Mouse (Mus musculus) hindbrain, embryonic 12.5 days (tissue): ENCODE results near the gene Tle2. TPM values are rescaled to one million over a fixed set of nuclear protein-coding genes. Genes with fewer than 3 reads are reported as not detected.

Experiments used
- ATAC-seq: fragments of 200-750 bp; cut with Nextera tagmentation; 2 replicates; pipeline ENCODE4 v1.8.0; 2017; ENCODE audit warnings: moderate TSS enrichment; ENCODE audit not compliant: low FRiP score
- H3K27ac ChIP-seq: fragments of 300-500 bp; sonication (generic); 2 replicates; pipeline ENCODE4 v1.5.1; 2016; ENCODE audit warnings: mild to moderate bottlenecking
- H3K27me3 ChIP-seq: fragments of 300-500 bp; sonication (generic); 2 replicates; pipeline ENCODE4 v1.6.1; 2016; ENCODE audit warnings: mild to moderate bottlenecking
- H3K36me3 ChIP-seq: fragments of 300-500 bp; sonication (generic); 2 replicates; pipeline ENCODE4 v1.6.1; 2016; ENCODE audit warnings: mild to moderate bottlenecking
- H3K4me1 ChIP-seq: fragments of 300-500 bp; sonication (generic); 2 replicates; pipeline ENCODE4 v1.6.1; 2016
- H3K4me2 ChIP-seq: fragments of 300-500 bp; sonication (generic); replicated peaks from 2 replicates; pipeline ENCODE4 v1.6.1; 2016; ENCODE audit warnings: mild to moderate bottlenecking
- H3K4me3 ChIP-seq: fragments of 300-500 bp; sonication (generic); 2 replicates; pipeline ENCODE4 v1.5.1; 2016; ENCODE audit warnings: mild to moderate bottlenecking
- H3K9ac ChIP-seq: fragments of 300-500 bp; sonication (generic); 2 replicates; pipeline ENCODE4 v1.6.1; 2016; ENCODE audit warnings: mild to moderate bottlenecking, moderate library complexity
- H3K9me3 ChIP-seq: fragments of 300-500 bp; sonication (generic); replicated peaks from 2 replicates; pipeline ENCODE4 v1.6.1; 2016; ENCODE audit warnings: mild to moderate bottlenecking
- WGBS: fragments of 180-500 bp; shearing (Covaris S2); methylation state at CpG from one replicate; pipeline ENCODE4 v1.1.7; 2016; 5-methylcytosine and 5-hydroxymethylcytosine counted together
- polyA plus RNA-seq: library from polyadenylated mRNA; unstranded; fragments of >200 nt; fragmentation: Nextera tagmentation; extraction: Ambion mirVana; gene quantifications from 2 replicates; pipeline ENCODE4 v1.2.1, GENCODE M21; 2016

Gene Tle2
- polyA plus RNA-seq, 1 experiment from 2014 or later: 30.6 TPM

GRCm38 (mm10) chr10:81601396-81601905, 27.1 kb downstream of the Tle2 start:
- no peak for ATAC-seq
- Histone ChIP-seq H3K9ac (no peak overlapping the region), H3K9me3 (no peaks in the 10 kb centered on the region), H3K4me2 (peak overlapping the region; percentile 46; the same call in 1 of the 2 replicates), H3K36me3 (no peaks in the 10 kb centered on the region), H3K27ac (no peak overlapping the region), H3K27me3 (peaks cover 45% of the 10 kb centered on the region), H3K4me1 (peaks cover 51% of the 10 kb centered on the region), H3K4me3 (no peak overlapping the region)
- WGBS: 23% methylated on average over 7 of the region's 7 CpGs

- H3K27ac ChIP-seq: no peak overlapping the region
- H3K9ac ChIP-seq: no peak overlapping the region
- no peak for ATAC-seq
Observed at GRCm38 (mm10) chr10:81602741-81603151, 28.4 kb downstream of the Tle2 start.

GRCm38 (mm10) chr10:81604019-81604967, 29.9 kb downstream of the Tle2 start:
- no peak overlapping the region for H3K4me3 ChIP-seq
- peaks cover 36% of the 10 kb centered on the region for H3K4me1 ChIP-seq
- 78% methylated on average over 12 of the region's 12 CpGs for WGBS
- H3K9ac ChIP-seq: no peak overlapping the region
- H3K4me2 ChIP-seq: peak overlapping the region; percentile 86
- H3K9me3 ChIP-seq: no peaks in the 10 kb centered on the region
- peaks cover 17% of the 10 kb centered on the region for H3K27me3 ChIP-seq
- peaks cover 5% of the 10 kb centered on the region; the same call in 1 of the 2 replicates for H3K36me3 ChIP-seq
- ATAC-seq: no peak
- no peak overlapping the region for H3K27ac ChIP-seq

More at GRCm38 (mm10) chr10:81602741-81603151, 28.4 kb downstream of the Tle2 start:
- Histone ChIP-seq H3K27me3 (peaks cover 32% of the 10 kb centered on the region), H3K4me2 (no peak overlapping the region), H3K4me1 (peaks cover 45% of the 10 kb centered on the region), H3K4me3 (no peak overlapping the region), H3K36me3 (no peaks in the 10 kb centered on the region), H3K9me3 (no peaks in the 10 kb centered on the region)
- 12% methylated on average over 4 of the region's 4 CpGs for WGBS

- ATAC-seq: peak; percentile 23; the same call in 1 of the 2 replicates
- WGBS: 19% methylated on average over 29 of the region's 29 CpGs
- peak overlapping the region; percentile 54 for H3K4me3 ChIP-seq
- no peaks in the 10 kb centered on the region for H3K9me3 ChIP-seq
- peak overlapping the region; percentile 86 for H3K4me2 ChIP-seq
- peaks cover 8% of the 10 kb centered on the region; the same call in 1 of the 2 replicates for H3K36me3 ChIP-seq
- peaks cover 9% of the 10 kb centered on the region for H3K27me3 ChIP-seq
- H3K4me1 ChIP-seq: peaks cover 36% of the 10 kb centered on the region
- peak overlapping the region; percentile 92 for H3K27ac ChIP-seq
- 0 out of 2 replicates have a peak overlapping the region, but pooled peaks have one; percentile 37 for H3K9ac ChIP-seq
Observed at GRCm38 (mm10) chr10:81604968-81605665, 30.8 kb downstream of the Tle2 start.

- Histone ChIP-seq H3K9ac (0 out of 2 replicates have a peak overlapping the region, but pooled peaks have one; percentile 37), H3K36me3 (peaks cover 8% of the 10 kb centered on the region; the same call in 1 of the 2 replicates), H3K4me1 (peaks cover 34% of the 10 kb centered on the region), H3K9me3 (no peaks in the 10 kb centered on the region), H3K27me3 (peaks cover 7% of the 10 kb centered on the region), H3K4me3 (peak overlapping the region; percentile 54), H3K4me2 (peak overlapping the region; percentile 86), H3K27ac (peak overlapping the region; percentile 92)
- 3% methylated on average over 14 of the region's 14 CpGs for WGBS
- ATAC-seq: peak; percentile 20
Observed at GRCm38 (mm10) chr10:81605666-81605973, 31.3 kb downstream of the Tle2 start.

- peak; percentile 86 for ATAC-seq
Observed at GRCm38 (mm10) chr10:81605974-81606751, 31.8 kb downstream of the Tle2 start, which contains the start of gene BC025920. Gene BC025920, plus strand, starts transcription at chr10:81606270.

GRCm38 (mm10) chr10:81608308-81608707, 33.9 kb downstream of the Tle2 start:
- Histone ChIP-seq H3K4me2 (no peak overlapping the region), H3K9me3 (no peaks in the 10 kb centered on the region), H3K9ac (no peak overlapping the region), H3K27me3 (no peaks in the 10 kb centered on the region), H3K4me3 (no peak overlapping the region), H3K4me1 (peaks cover 17% of the 10 kb centered on the region), H3K36me3 (peaks cover 8% of the 10 kb centered on the region; the same call in 1 of the 2 replicates), H3K27ac (no peak overlapping the region)
- ATAC-seq: no peak
- 93% methylated on average over 1 of the region's 1 CpGs for WGBS

More at GRCm38 (mm10) chr10:81605974-81606751, 31.8 kb downstream of the Tle2 start, which contains the start of gene BC025920:
- H3K4me3 ChIP-seq: peak within 1 kb of the TSS; percentile 54
- peak within 1 kb of the TSS; percentile 62 for H3K9ac ChIP-seq
- H3K9me3 ChIP-seq: no peaks in the 10 kb centered on the region
- peak within 1 kb of the TSS; percentile 86 for H3K4me2 ChIP-seq
- H3K27ac ChIP-seq: peak within 1 kb of the TSS; percentile 92
- H3K4me1 ChIP-seq: peaks cover 31% of the 10 kb centered on the region
- H3K36me3 ChIP-seq: peaks cover 8% of the 10 kb centered on the region; the same call in 1 of the 2 replicates
- H3K27me3 ChIP-seq: peaks cover 7% of the 10 kb centered on the region
- WGBS: under 1% methylated on average over 39 of the region's 39 CpGs

GRCm38 (mm10) chr10:81612779-81613178, 38.4 kb downstream of the Tle2 start:
- Histone ChIP-seq H3K9ac (no peak overlapping the region), H3K9me3 (no peaks in the 10 kb centered on the region), H3K27ac (no peak overlapping the region), H3K4me1 (peaks cover 5% of the 10 kb centered on the region; the same call in 1 of the 2 replicates), H3K27me3 (no peaks in the 10 kb centered on the region; the same call in 1 of the 2 replicates), H3K36me3 (peaks cover 8% of the 10 kb centered on the region; the same call in 1 of the 2 replicates), H3K4me3 (no peak overlapping the region), H3K4me2 (no peak overlapping the region)
- ATAC-seq: no peak
- WGBS: 71% methylated on average over 3 of the region's 3 CpGs

GRCm38 (mm10) chr10:81615486-81615885, 41.1 kb downstream of the Tle2 start:
- Histone ChIP-seq H3K4me1 (peaks cover 5% of the 10 kb centered on the region; the same call in 1 of the 2 replicates), H3K4me2 (no peak overlapping the region), H3K9ac (no peak overlapping the region), H3K36me3 (no peaks in the 10 kb centered on the region), H3K4me3 (no peak overlapping the region), H3K27ac (no peak overlapping the region), H3K9me3 (no peaks in the 10 kb centered on the region), H3K27me3 (no peaks in the 10 kb centered on the region; the same call in 1 of the 2 replicates)
- WGBS: 50% methylated on average over 6 of the region's 6 CpGs
- no peak for ATAC-seq

- ATAC-seq: no peak
- Histone ChIP-seq H3K4me3 (no peak overlapping the region), H3K9me3 (no peaks in the 10 kb centered on the region), H3K4me1 (peaks cover 5% of the 10 kb centered on the region; the same call in 1 of the 2 replicates), H3K4me2 (no peak overlapping the region), H3K27me3 (no peaks in the 10 kb centered on the region; the same call in 1 of the 2 replicates), H3K27ac (no peak overlapping the region), H3K9ac (no peak overlapping the region), H3K36me3 (peaks cover 37% of the 10 kb centered on the region)
- 83% methylated on average over 5 of the region's 5 CpGs for WGBS
Observed at GRCm38 (mm10) chr10:81619976-81620375, 45.6 kb downstream of the Tle2 start.

- no peaks in the 10 kb centered on the region for H3K9me3 ChIP-seq
- H3K27me3 ChIP-seq: no peaks in the 10 kb centered on the region
- H3K4me1 ChIP-seq: 0 out of 2 replicates have a peak, but pooled peaks cover 2% of the 10 kb centered on the region
- H3K36me3 ChIP-seq: peaks cover 45% of the 10 kb centered on the region
- no peak for ATAC-seq
- 63% methylated on average over 9 of the region's 9 CpGs for WGBS
- no peak overlapping the region for H3K4me2 ChIP-seq
- H3K27ac ChIP-seq: no peak overlapping the region
- no peak overlapping the region for H3K4me3 ChIP-seq
- no peak overlapping the region for H3K9ac ChIP-seq
Observed at GRCm38 (mm10) chr10:81620786-81621185, 46.4 kb downstream of the Tle2 start.
